Mouse (Mus musculus) kidney, adult 2 months (tissue): ENCODE measurements around the gene Cplx1.

Experiments used
- CTCF ChIP-seq: fragments of 200-500 bp; conservative IDR thresholded peaks from 2 replicates; pipeline ENCODE4 v1.5.1; 2011; ENCODE audit warnings: low read depth, mild to moderate bottlenecking, control low read depth, low read length, moderate library complexity, mixed read lengths; ENCODE audit not compliant: insufficient read depth, insufficient read length
- POLR2A ChIP-seq: fragments of 200-500 bp; IDR thresholded peaks from one replicate; pipeline ENCODE4 v1.6.1; 2011; ENCODE audit warnings: low read depth, low read length, control low read depth

DNA sequence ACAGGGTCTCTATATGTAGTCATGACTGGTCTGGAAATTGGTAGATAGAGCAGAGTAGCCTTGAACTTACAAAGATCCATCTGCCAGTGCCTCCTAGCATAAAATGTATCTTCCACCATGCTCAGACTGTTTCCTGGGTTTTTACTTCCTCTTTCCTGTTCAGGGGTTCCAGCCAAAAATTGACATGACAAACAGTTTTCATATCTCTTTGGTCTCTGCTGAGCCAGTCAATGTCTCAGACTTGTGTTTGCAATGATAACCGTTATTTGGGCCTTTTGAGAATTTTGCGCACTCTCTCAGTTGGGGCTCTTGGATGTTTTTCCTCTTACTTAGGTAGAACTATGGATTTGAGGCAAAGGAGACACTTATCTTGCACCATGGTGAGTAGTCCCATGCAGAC lies 15.6 kb downstream of the Cplx1 start:
- TF ChIP-seq CTCF: no peak
- no peak for TF ChIP-seq POLR2A
